Mouse (Mus musculus) kidney, adult 2 months (tissue): ENCODE data around the gene Rap1a. TPM values are rescaled to one million over a fixed set of nuclear protein-coding genes. Genes with fewer than 3 reads are reported as not detected.

Experiments used
- DNase-seq: peaks from one replicate; pipeline ENCODE4 v3.0.0; 2021
- H3K27ac ChIP-seq: fragments of 200-500 bp; 2 replicates; pipeline ENCODE4 v1.5.1; 2012; ENCODE audit warnings: low read depth, low read length, control low read depth, inconsistent platforms; ENCODE audit not compliant: insufficient read depth
- H3K27me3 ChIP-seq: fragments of 200-500 bp; replicated peaks from 2 replicates; pipeline ENCODE4 v1.6.1; 2012; ENCODE audit warnings: mild to moderate bottlenecking, moderate library complexity, low read length, inconsistent platforms; ENCODE audit not compliant: control insufficient read depth, insufficient read depth
- H3K36me3 ChIP-seq: fragments of 200-500 bp; 2 replicates; pipeline ENCODE4 v1.6.1; 2012; ENCODE audit warnings: mild to moderate bottlenecking, moderate library complexity, low read length, inconsistent platforms; ENCODE audit not compliant: control insufficient read depth, insufficient read depth
- H3K4me1 ChIP-seq: fragments of 200-500 bp; 2 replicates; pipeline ENCODE4 v1.6.1; 2011; ENCODE audit warnings: low read length; ENCODE audit not compliant: control insufficient read depth, insufficient read depth
- H3K4me3 ChIP-seq: fragments of 200-500 bp; 2 replicates; pipeline ENCODE4 v1.5.1; 2011; ENCODE audit warnings: mild to moderate bottlenecking, low read depth, low read length, control low read depth; ENCODE audit not compliant: insufficient read depth
- CTCF ChIP-seq: fragments of 200-500 bp; conservative IDR thresholded peaks from 2 replicates; pipeline ENCODE4 v1.5.1; 2011; ENCODE audit warnings: low read depth, mild to moderate bottlenecking, control low read depth, low read length, moderate library complexity, mixed read lengths; ENCODE audit not compliant: insufficient read depth, insufficient read length
- POLR2A ChIP-seq: fragments of 200-500 bp; IDR thresholded peaks from one replicate; pipeline ENCODE4 v1.6.1; 2011; ENCODE audit warnings: low read depth, low read length, control low read depth
- whole genome bisulfite sequencing: fragments of 180-500 bp; shearing (Covaris S2); methylation state at CpG from one replicate; pipeline ENCODE4 v1.1.7; 2018; 5-methylcytosine and 5-hydroxymethylcytosine counted together
- polyA plus RNA-seq: library from polyadenylated mRNA; depleted of rRNA; stranded (reverse); fragments of >200 nt; gene quantifications from 2 replicates; pipeline ENCODE4 v1.2.3, GENCODE M21; 2012; rRNA removed

Gene Rap1a
- polyA plus RNA-seq, 1 experiment: 14.3 TPM

DNA sequence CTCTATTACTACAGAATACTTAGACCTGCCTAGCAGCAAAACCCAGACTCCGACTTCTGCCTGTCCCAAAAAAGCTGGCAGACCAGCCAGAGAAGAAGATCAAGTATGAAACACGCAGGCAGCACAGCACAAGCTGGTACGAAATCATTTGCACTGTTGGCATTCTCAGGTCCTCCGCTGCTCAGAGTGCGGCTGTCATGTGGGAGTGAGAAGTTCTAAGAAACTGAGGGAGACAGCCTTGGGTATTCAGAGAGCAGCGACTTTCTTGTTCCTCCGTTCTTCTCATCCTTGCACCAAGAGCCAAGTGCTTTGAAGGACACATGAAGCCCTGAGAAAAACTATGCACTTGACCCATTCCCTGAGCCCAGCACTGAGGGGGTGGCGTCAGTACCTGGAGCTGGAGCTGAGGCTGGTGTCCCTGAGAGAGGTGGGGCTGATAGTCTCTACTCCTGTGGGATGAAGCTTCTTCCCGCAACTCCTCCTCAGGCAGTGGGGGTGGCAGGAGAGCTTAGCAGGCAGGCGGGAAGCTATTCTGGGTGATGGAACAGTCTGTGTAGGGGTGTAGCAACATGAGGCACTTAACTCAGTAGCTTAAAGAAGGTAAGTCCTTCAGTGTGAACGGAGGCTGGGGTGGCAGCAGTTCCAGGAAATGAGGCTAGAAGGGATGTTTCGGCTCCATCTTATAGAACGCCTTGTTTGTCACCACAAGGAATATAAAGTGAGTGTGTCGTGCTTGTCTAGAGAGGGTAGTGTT lies 107.6 kb downstream of the Rap1a start:
- 79% methylated on average over 14 of the region's 14 CpGs for WGBS
- Histone ChIP-seq H3K27ac (no peak overlapping the region), H3K4me3 (no peak overlapping the region), H3K36me3 (no peaks in the 10 kb centered on the region), H3K4me1 (no peaks in the 10 kb centered on the region), H3K27me3 (no peaks in the 10 kb centered on the region)
- DNase-seq: no peak
- TF ChIP-seq POLR2A: no peak
- no peak for TF ChIP-seq CTCF

DNA sequence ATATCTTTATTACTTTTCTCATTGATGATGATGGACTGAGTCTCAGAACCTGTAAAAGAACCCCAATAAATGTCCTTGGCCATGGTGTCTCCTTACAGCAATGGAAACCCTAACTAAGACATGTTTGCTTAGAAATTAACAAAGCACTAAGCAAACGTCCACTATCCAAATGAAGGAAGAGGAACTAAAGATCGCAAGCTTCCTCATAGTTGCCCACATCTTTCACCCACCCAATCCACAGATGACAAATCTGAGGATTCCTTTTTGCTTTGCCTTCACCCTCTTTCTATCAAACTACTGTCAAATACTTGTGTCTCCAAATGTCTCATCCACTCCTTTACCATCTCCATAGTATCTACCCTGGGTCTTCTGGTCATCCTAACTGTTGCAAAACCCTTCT lies 112.6 kb downstream of the Rap1a start:
- DNase-seq: no peak
- WGBS: 89% methylated on average over 2 of the region's 2 CpGs
- TF ChIP-seq POLR2A (no peak), CTCF (no peak)

DNA sequence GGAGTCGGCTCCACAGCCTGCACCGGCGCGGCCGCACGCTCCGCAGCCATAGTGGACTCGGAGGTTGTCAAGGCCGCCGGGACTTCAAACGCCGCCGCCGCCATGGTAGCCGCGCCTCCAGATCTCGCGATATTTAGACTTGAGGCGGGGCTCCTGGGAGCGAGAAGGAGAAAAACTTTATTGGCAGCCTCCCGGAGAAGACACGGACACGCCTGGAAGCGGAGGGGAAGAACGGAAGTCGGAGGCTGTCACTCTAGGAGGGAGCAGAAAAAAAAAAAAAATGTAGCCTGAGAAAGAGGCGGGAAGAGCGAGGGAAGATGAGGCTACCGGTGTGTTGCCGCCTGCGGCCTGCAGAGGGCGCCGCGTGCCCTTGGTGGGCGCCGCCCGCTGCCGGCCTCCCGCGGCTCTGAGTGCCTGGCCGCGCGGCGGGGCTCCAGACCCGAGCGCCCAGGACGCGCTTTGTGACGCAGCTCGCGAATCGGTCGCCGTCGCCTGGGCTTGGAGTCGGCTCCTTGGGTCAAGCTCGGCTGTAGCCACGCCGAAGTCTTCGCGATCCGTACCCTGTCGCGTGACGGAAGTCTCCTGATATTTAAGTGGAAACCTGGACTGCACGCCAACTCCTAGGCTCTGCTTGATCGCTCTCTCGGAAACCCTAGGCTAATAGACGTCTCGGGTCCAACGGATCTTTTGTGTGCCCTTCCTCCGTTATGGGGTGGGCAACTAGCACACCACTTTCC lies 113.6 kb downstream of the Rap1a start, which contains the start of gene Ddx20:
Gene Ddx20 (minus strand): TSS at position 251 of the 737 bp plus-strand sequence.
- WGBS: under 1% methylated on average over 72 of the region's 72 CpGs
- peak within 1 kb of the TSS; percentile 98 for H3K4me3 ChIP-seq
- peaks cover 3% of the 10 kb centered on the region; the same call in 1 of the 2 replicates for H3K4me1 ChIP-seq
- no peaks in the 10 kb centered on the region for H3K27me3 ChIP-seq
- H3K36me3 ChIP-seq: no peaks in the 10 kb centered on the region; the same call in 1 of the 2 replicates
- TF ChIP-seq CTCF (peak; percentile 78), POLR2A (peak; percentile 22)
- peak; percentile 98 for DNase-seq
- peak within 1 kb of the TSS; percentile 84 for H3K27ac ChIP-seq

More for the DNA sequence above, 112.6 kb downstream of the Rap1a start:
- Histone ChIP-seq H3K4me1 (peaks cover 3% of the 10 kb centered on the region; the same call in 1 of the 2 replicates), H3K27ac (no peak overlapping the region), H3K36me3 (no peaks in the 10 kb centered on the region), H3K27me3 (no peaks in the 10 kb centered on the region), H3K4me3 (no peak overlapping the region)

DNA sequence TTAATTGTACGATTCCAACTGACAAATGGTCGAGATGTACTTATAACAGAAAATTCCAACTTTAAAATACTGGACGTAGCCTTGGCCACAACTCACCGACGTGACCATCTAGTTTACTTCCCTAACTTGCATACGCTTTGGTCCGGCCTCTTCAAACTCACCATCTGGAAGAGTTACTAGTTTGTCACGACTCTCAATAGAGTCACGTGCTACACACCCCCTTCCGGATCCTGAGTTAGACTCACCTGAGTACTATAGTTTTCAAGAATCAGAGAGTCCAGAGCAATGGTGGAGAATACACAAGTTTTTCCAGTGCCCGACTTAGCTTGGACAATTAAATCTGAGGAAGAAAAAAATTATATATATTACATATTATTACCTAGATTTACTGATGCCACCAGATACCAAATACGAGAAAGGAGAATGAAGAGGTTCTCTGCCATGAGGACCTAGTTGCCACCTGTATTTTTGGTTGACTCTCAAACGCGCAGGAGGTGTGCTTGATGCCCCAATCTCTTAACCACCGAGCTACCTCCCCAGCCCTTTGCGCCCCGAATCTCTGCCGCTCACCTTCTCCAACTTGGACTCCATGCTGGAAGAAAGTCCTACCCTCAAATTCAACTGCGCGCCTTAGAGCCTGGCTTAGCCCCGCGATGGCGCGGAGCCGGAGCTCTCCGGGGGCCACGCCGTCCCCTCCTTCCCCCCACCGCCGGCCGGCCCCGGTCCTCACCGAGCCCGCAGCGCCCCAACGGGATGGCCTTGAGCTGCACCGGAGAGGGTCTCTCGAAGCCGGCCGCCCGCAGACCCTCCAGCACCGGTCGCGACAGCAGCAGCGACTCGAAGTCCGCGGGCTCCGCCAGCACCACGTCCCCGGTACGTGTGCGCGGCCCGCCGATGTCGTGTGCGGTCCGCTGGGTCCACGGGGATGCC lies 114.5 kb downstream of the Rap1a start:
- no peak overlapping the region for H3K27ac ChIP-seq
- DNase-seq: no peak

DNA sequence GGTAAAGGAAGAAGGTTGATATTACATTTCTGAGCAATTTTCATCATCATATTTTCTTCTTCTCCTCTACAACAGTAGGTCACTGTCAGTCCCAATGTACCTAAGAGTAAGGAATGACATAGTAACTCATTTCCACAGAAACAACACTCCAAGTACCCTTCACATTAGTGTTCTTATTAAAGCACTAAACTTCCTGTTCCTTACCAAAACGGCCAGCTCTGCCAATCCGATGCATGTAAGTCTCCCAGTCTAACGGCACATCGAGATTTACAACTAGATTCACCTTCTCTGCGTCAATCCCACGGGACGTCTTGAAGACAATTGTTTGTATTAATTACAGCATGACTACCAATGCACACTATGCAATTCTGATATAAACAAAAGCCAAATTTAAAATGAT lies 120.8 kb downstream of the Rap1a start:
- Histone ChIP-seq H3K27ac (no peak overlapping the region), H3K4me3 (no peak overlapping the region), H3K36me3 (peaks cover 5% of the 10 kb centered on the region; the same call in 1 of the 2 replicates), H3K4me1 (no peaks in the 10 kb centered on the region), H3K27me3 (no peaks in the 10 kb centered on the region)
- 89% methylated on average over 7 of the region's 7 CpGs for WGBS
- no peak for DNase-seq
- TF ChIP-seq CTCF (no peak), POLR2A (no peak)

More for the DNA sequence above, 114.5 kb downstream of the Rap1a start:
- H3K4me3 ChIP-seq: peak overlapping the region; percentile 98
- no peaks in the 10 kb centered on the region; the same call in 1 of the 2 replicates for H3K36me3 ChIP-seq
- H3K4me1 ChIP-seq: peaks cover 3% of the 10 kb centered on the region; the same call in 1 of the 2 replicates
- 7% methylated on average over 60 of the region's 60 CpGs for WGBS
- no peaks in the 10 kb centered on the region for H3K27me3 ChIP-seq
- TF ChIP-seq POLR2A (no peak), CTCF (no peak)

Other genes starting within 250 kb of the Rap1a start
- 6.5 and 9.1 TPM in 2 replicates for gene Ddx20, start 113.8 kb downstream of the Rap1a start, polyA plus RNA-seq
- 0.61 and 0.64 TPM in 2 replicates for gene Inka2, start 96.7 kb downstream of the Rap1a start, polyA plus RNA-seq
- gene Adora3, start 69.5 kb upstream of the Rap1a start, polyA plus RNA-seq: 0.19 and 0.20 TPM in 2 replicates
- gene Tmigd3, start 69.6 kb upstream of the Rap1a start, polyA plus RNA-seq: 0.28 TPM in 1 of 2 replicates, not detected in the other
- gene I830077J02Rik, start 131.3 kb upstream of the Rap1a start, polyA plus RNA-seq: 0.57 and 1.4 TPM in 2 replicates
- gene Wdr77, start 158.0 kb upstream of the Rap1a start, polyA plus RNA-seq: 28.6 and 36.4 TPM in 2 replicates
- 273 and 327 TPM in 2 replicates for gene Atp5f1, start 158.8 kb upstream of the Rap1a start, polyA plus RNA-seq
- 0.69 and 0.72 TPM in 2 replicates for gene Ovgp1, start 172.4 kb upstream of the Rap1a start, polyA plus RNA-seq
- gene Pifo, start 213.3 kb upstream of the Rap1a start, polyA plus RNA-seq: not detected in 2 replicates
- 0.08 TPM in 1 of 2 replicates, not detected in the other for gene Chil5, start 231.5 kb upstream of the Rap1a start, polyA plus RNA-seq